Mouse (Mus musculus): ENCODE data around the gene Pdk2.
A peak's percentile ranks its signal among the peaks of the same experiment; 100 is the strongest.
"Not testable (repeated sequence)": the region's sequence is repeated elsewhere in the genome, so short reads cannot be mapped to it uniquely, and the experiment has no call there.

The Pdk2 gene

DNA sequence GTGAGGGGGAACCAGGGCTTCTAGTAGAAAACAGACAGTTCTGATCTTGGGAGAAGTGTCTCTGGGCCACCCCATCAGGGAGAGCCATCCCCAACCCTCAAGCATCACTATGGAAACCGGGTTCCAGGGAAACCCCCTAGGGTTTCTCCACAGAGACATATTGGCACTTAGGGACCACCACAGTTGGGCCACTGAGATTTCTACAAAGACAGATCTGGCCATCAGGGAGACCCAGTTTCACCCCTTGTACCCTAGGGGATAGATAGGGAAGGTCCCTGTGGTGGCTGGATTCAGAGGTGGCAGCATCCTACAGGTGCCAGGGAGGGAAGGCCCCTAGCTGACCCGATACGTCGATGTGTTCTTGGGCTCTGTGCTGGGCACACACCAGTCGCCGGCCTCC is 14.3 kb downstream of the Pdk2 start:
- no peak for DNase-seq (ENCODE audit: low spot score)

DNA sequence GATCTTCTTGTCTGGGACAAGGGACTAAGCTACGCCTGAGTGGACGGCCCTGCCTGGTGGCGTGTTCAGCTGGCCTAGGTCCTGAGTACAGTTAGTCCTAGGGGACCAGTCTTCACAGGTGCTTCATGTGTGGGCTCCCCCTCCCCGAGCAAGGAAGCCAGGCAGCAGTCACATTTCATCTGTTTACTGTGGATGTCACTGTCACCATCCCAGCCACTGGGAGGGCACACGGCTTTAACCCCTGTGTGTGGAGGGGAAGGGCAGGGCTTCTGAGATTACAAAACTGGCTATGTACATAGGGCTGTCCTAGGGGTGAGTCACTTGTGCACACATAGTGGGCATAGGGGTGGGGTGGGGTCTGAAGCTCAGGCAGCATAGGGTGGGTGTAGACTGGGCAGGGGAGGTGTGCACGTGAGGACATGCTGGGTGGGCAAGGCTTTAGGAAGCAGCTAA is 15.0 kb downstream of the Pdk2 start:
- DNase-seq (ENCODE audit: low spot score), result no peak

GRCm38 (mm10) chr11:95025227-95026012 is 15.7 kb downstream of the Pdk2 start:
- no peak for DNase-seq (ENCODE audit: low spot score)

GRCm38 (mm10) chr11:95024439-95025184 is 16.5 kb downstream of the Pdk2 start:
- DNase-seq (ENCODE audit: low spot score), result no peak

GRCm38 (mm10) chr11:95023481-95023880 is 17.7 kb downstream of the Pdk2 start:
- DNase-seq (ENCODE audit: low spot score), result no peak

GRCm38 (mm10) chr11:95022237-95022992 is 18.7 kb downstream of the Pdk2 start:
- no peak for DNase-seq (ENCODE audit: low spot score)

DNA sequence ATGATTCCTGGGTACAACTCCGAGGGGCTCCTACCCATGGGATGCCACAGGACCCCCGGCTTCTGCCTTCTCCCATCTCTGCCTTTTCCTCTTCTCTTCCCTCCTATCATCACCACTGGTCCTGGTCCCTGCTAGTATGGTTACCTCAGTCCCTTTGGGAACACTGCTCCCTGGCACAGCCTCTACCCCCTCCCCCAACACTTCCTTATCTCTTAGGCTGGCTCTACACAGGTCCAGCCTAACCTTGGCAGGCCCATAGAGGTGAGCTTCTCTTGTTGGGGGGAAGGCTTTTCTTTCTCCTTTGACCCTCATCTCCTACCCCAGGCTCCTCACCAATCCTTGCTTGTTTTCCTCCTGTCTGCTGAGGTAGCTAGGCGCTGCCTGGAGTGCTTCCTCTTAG is 25.7 kb downstream of the Pdk2 start:
- no peak for DNase-seq (ENCODE audit: low spot score)

GRCm38 (mm10) chr11:95012487-95012886 is 28.7 kb downstream of the Pdk2 start:
- no peak for DNase-seq (ENCODE audit: low spot score)

- peak; percentile 62 for DNase-seq (ENCODE audit: low spot score)
Observed at GRCm38 (mm10) chr11:95012075-95012474, 29.1 kb downstream of the Pdk2 start.

DNA sequence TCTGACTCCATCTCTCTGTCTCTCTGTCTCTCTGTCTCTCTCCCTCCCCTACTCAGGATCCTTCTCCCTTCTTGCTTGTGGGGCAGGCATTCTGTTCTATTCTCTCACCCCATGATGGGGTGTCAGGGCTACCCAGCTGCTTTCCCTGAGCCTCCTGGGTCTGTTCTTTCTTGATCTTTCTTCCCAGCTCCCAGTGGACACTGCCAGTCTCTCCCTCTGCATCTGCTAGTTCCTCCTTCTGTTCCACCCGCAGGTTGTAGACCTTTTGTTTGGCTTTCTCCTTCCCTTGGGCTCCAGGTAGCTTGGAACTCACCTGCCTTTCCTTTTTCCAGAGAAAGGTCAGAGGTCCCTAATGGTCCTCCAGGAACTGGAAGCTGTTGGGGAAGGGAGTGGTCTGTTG is 29.7 kb downstream of the Pdk2 start:
- DNase-seq (ENCODE audit: low spot score), result no peak

DNA sequence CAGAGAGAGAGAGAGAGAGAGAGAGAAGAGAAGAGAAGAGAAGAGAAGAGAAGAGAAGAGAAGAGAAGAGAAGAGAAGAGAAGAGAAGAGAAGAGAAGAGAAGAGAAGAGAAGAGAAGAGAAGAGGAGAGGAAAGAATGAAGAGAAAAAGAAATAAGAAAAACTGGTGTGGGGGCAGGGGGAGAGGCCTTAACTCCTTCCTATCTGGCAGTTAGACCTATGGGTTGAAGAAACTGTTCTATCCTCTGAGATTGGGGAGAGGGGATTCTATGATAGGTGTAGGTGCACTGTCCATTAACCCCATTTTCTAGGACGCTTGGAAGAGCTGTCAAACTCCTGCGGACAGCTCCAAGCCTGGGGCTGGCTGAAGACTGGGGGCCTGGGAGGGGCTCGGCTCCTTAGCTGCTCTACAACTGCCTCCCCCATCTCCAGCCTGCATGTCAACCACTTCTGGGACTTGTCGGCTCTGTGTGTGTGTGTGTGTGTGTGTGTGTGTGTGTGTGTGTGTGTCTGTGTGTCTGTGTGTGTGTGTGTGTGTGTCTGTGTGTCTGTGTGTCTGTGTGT is 30.2 kb downstream of the Pdk2 start:
- not testable (repeated sequence) for DNase-seq (ENCODE audit: low spot score)

GRCm38 (mm10) chr11:95010141-95010739 is 30.9 kb downstream of the Pdk2 start:
- no peak for DNase-seq (ENCODE audit: low spot score)

GRCm38 (mm10) chr11:95009629-95010014 is 31.5 kb downstream of the Pdk2 start, which contains the start of gene Samd14:
Gene Samd14, plus strand, starts transcription at chr11:95009879.
- DNase-seq (ENCODE audit: low spot score), result no peak

DNA sequence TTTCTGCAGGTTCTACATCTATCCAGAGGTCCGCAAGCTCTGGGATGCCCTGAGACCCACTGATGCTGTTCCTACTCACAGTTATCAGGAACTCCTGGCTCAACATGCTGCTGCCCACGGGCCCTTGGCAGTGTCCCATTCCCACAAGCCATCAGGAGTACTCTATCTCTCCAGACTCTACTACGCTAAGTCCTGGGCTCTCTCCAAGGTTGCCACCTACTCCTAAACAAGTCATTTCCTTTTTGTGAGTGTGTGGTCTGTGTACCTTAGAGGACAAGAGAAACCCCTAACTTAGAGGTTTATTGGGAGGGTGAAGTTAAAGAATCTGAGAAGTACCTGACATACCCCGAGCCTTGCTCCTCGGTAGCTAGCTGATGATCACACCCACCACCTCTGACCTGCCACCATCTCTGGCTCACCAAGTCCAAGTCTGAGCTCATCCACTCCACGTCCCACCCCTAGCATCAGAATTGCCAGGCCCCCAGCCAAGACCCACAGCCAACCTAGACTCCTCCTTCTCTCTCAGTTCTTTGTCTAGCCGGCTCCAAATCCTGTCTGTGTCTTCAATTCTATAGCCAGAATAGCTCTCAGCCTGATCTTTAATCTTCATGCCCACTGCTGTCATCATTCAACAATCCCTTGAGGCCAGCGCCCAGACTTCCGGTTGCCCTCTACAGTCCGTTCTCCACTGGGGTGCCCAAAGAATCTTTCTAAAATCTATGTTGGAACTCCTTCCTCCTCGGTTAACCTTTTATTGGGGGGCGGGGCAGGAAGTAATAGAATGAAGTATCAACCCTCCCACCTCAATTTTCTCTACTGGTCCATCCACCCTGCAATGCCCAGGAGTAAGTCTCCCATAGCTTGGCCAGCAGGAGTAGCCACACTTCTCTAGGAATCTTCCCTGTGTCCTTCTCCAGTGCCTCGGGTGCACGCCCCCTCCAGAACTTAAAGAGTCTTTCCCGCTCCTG is 32.2 kb downstream of the Pdk2 start:
- no peak for DNase-seq (ENCODE audit: low spot score)

GRCm38 (mm10) chr11:95007418-95007817 is 33.7 kb downstream of the Pdk2 start:
- DNase-seq (ENCODE audit: low spot score), result no peak

GRCm38 (mm10) chr11:95006525-95007219 is 34.5 kb downstream of the Pdk2 start:
- peak; percentile 70 for DNase-seq (ENCODE audit: low spot score)

DNA sequence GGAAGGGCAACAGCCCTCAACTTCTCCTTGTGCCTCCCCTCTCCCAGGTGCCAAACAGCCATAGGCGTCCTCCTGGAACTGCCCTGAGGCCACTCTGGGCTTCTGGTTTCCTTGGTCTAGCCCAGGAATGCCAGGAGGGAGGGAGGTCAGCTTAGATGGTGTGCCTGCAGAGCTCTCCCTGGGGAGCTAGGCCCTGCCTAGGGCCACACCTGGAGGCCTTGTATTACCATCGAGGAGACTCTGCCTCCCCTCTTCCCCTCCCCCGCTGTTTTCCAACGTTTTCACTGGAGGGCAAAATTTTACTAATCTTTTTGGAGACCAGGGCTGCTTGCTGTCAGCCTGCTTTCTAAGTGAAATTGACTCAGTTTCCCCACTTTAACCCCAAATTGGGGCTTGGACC is 35.1 kb downstream of the Pdk2 start:
- DNase-seq (ENCODE audit: low spot score), result no peak

DNA sequence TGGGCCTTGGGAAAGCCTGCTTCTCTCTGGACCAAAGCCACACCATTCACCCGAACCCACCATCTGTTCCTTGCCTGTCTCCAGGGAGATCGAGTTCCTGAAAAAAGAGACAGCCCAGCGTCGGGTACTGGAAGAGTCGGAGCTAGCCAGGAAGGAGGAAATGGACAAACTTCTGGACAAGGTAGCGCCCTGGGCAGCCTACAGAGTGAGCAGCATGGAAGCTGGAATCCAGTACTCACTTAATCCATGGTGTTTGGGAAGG is 36.3 kb downstream of the Pdk2 start:
- no peak for DNase-seq (ENCODE audit: low spot score)

GRCm38 (mm10) chr11:95004136-95004936 is 36.8 kb downstream of the Pdk2 start:
- DNase-seq (ENCODE audit: low spot score), result no peak
